Mouse (Mus musculus) myocyte (in vitro differentiated cells): Measurements from ENCODE around the gene Zdhhc1. TPM values are rescaled to one million over a fixed set of nuclear protein-coding genes. Genes with fewer than 3 reads are reported as not detected.

Source experiments
- H3K27me3 ChIP-seq: one replicate; pipeline ENCODE4 v1.6.1; 2011; ENCODE audit not compliant: control insufficient read depth, insufficient read depth, insufficient read length
- H3K36me3 ChIP-seq: one replicate; pipeline ENCODE4 v1.6.1; 2011; ENCODE audit not compliant: control insufficient read depth, insufficient read depth
- H3K4me2 ChIP-seq: one replicate; pipeline ENCODE4 v1.6.1; 2011; ENCODE audit warnings: low read depth, control low read depth
- H3K4me3 ChIP-seq: one replicate; pipeline ENCODE4 v1.5.1; 2011; ENCODE audit warnings: mild to moderate bottlenecking, control low read depth, moderate library complexity
- H3K79me2 ChIP-seq: one replicate; pipeline ENCODE4 v1.6.1; 2011; ENCODE audit not compliant: control insufficient read depth, insufficient read depth
- H3ac ChIP-seq: one replicate; pipeline ENCODE4 v1.6.1; 2011; ENCODE audit not compliant: control insufficient read depth, insufficient read length
- CEBPB ChIP-seq: IDR thresholded peaks from 2 replicates; pipeline ENCODE4 v1.6.1; 2011; ENCODE audit warnings: mild to moderate bottlenecking, moderate library complexity; ENCODE audit not compliant: poor library complexity, insufficient read depth, severe bottlenecking
- E2F4 ChIP-seq: IDR thresholded peaks from one replicate; pipeline ENCODE4 v1.6.1; 2011; ENCODE audit warnings: mild to moderate bottlenecking, control low read depth, moderate library complexity; ENCODE audit not compliant: insufficient read depth
- MAX ChIP-seq: IDR thresholded peaks from one replicate; pipeline ENCODE4 v1.6.1; 2011; ENCODE audit warnings: low read depth, mild to moderate bottlenecking, control low read depth
- MYOD1 ChIP-seq, 3 experiments: IDR thresholded peaks; one replicate each; pipeline ENCODE4 v1.6.1; 2011; ENCODE audit warnings: control low read depth in 2 of 3, low read depth in 2 of 3, mild to moderate bottlenecking in 2 of 3, moderate library complexity in 1 of 3; ENCODE audit not compliant: insufficient read length in 2 of 3, control insufficient read depth in 1 of 3
- MYOG ChIP-seq, 3 experiments: IDR thresholded peaks; one replicate each; pipeline ENCODE4 v1.6.1; 2011; ENCODE audit warnings: control low read depth in 2 of 3, low read depth in 2 of 3, mild to moderate bottlenecking in 2 of 3; ENCODE audit not compliant: insufficient read length in 2 of 3, control insufficient read depth in 1 of 3, insufficient read depth in 1 of 3
- POLR2A ChIP-seq: IDR thresholded peaks from one replicate; pipeline ENCODE4 v1.6.1; 2011; ENCODE audit warnings: low read depth, mild to moderate bottlenecking, control low read depth, moderate library complexity; ENCODE audit not compliant: insufficient read length
- POLR2AphosphoS2 ChIP-seq: IDR thresholded peaks from one replicate; pipeline ENCODE4 v1.6.1; 2011; ENCODE audit warnings: low read depth, control low read depth; ENCODE audit not compliant: insufficient read length
- REST ChIP-seq: IDR thresholded peaks from one replicate; pipeline ENCODE4 v1.6.1; 2011; ENCODE audit warnings: mild to moderate bottlenecking, control low read depth, moderate library complexity; ENCODE audit not compliant: insufficient read depth, insufficient read length
- SRF ChIP-seq: IDR thresholded peaks from one replicate; pipeline ENCODE4 v1.6.1; 2011; ENCODE audit warnings: low read depth; ENCODE audit not compliant: control insufficient read depth, insufficient read length
- TCF12 ChIP-seq: IDR thresholded peaks from one replicate; pipeline ENCODE4 v1.6.1; 2011; ENCODE audit warnings: mild to moderate bottlenecking, control low read depth; ENCODE audit not compliant: poor library complexity, insufficient read depth, severe bottlenecking
- TCF3 ChIP-seq: IDR thresholded peaks from one replicate; pipeline ENCODE4 v1.6.1; 2011; ENCODE audit warnings: low read depth, control low read depth; ENCODE audit not compliant: insufficient read length
- USF1 ChIP-seq: IDR thresholded peaks from one replicate; pipeline ENCODE4 v1.6.1; 2011; ENCODE audit warnings: low read depth, mild to moderate bottlenecking, control low read depth, moderate library complexity
- polyA plus RNA-seq: library from polyadenylated mRNA; unstranded; fragments of >200 nt; fragmentation: generic; extraction: Trizol; gene quantifications from one replicate; pipeline ENCODE4 v1.2.1, GENCODE M21; 2012; ENCODE audit warnings: missing spikeins

Gene Zdhhc1
- polyA plus RNA-seq, 1 experiment: 17.3 TPM

- TF ChIP-seq POLR2AphosphoS2 (no peak), MAX (no peak), REST (no peak), TCF3 (no peak), USF1 (no peak), TCF12 (no peak), CEBPB (no peak), MYOD1 (IDR thresholded peaks at IDR 0.05; ENCODE audit: control insufficient read depth in 1 of 3, insufficient read length in 2 of 3, low read depth in 2 of 3) (no peak)
- Histone ChIP-seq H3K79me2 (no peaks in the 10 kb centered on the region), H3K4me2 (no peak overlapping the region), H3K4me3 (no peak overlapping the region), H3K27me3 (peaks cover 17% of the 10 kb centered on the region), H3ac (no peak overlapping the region), H3K36me3 (no peaks in the 10 kb centered on the region)
These were observed 55.3 kb downstream of the Zdhhc1 start for GRCm38 (mm10) chr8:105441433-105441832.

GRCm38 (mm10) chr8:105438865-105439264, 57.8 kb downstream of the Zdhhc1 start:
- no peaks in the 10 kb centered on the region for H3K79me2 ChIP-seq
- H3K4me2 ChIP-seq: no peak overlapping the region
- no peak overlapping the region for H3ac ChIP-seq
- TF ChIP-seq SRF (no peak), MYOG (IDR thresholded peaks at IDR 0.05; ENCODE audit: control insufficient read depth in 1 of 3, insufficient read depth in 1 of 3, insufficient read length in 2 of 3, low read depth in 2 of 3) (no peak), POLR2AphosphoS2 (no peak), MAX (no peak), MYOD1 (IDR thresholded peaks at IDR 0.05; ENCODE audit: control insufficient read depth in 1 of 3, insufficient read length in 2 of 3, low read depth in 2 of 3) (no peak), REST (no peak), POLR2A (no peak), TCF12 (no peak), CEBPB (no peak), E2F4 (no peak), TCF3 (no peak), USF1 (no peak)
- peaks cover 8% of the 10 kb centered on the region for H3K27me3 ChIP-seq
- H3K36me3 ChIP-seq: no peaks in the 10 kb centered on the region
- H3K4me3 ChIP-seq: no peak overlapping the region

- H3K4me3 ChIP-seq: no peak overlapping the region
- no peaks in the 10 kb centered on the region for H3K36me3 ChIP-seq
- H3K79me2 ChIP-seq: no peaks in the 10 kb centered on the region
- no peak overlapping the region for H3ac ChIP-seq
- TF ChIP-seq MAX: no peak
- TF ChIP-seq POLR2AphosphoS2: no peak
- no peak for TF ChIP-seq TCF3
- TF ChIP-seq MYOG (IDR thresholded peaks at IDR 0.05; ENCODE audit: control insufficient read depth in 1 of 3, insufficient read depth in 1 of 3, insufficient read length in 2 of 3, low read depth in 2 of 3): no peak
- TF ChIP-seq E2F4: no peak
- no peak for TF ChIP-seq POLR2A
- TF ChIP-seq USF1: no peak
- no peak for TF ChIP-seq CEBPB
- no peak for TF ChIP-seq MYOD1 (IDR thresholded peaks at IDR 0.05; ENCODE audit: control insufficient read depth in 1 of 3, insufficient read length in 2 of 3, low read depth in 2 of 3)
- TF ChIP-seq TCF12: no peak
- TF ChIP-seq REST: no peak
- peaks cover 10% of the 10 kb centered on the region for H3K27me3 ChIP-seq
- H3K4me2 ChIP-seq: no peak overlapping the region
These were observed 59.5 kb downstream of the Zdhhc1 start for GRCm38 (mm10) chr8:105437078-105437748.

GRCm38 (mm10) chr8:105436218-105436617, 60.5 kb downstream of the Zdhhc1 start:
- Histone ChIP-seq H3K79me2 (no peaks in the 10 kb centered on the region), H3K36me3 (no peaks in the 10 kb centered on the region), H3K4me3 (no peak overlapping the region), H3ac (no peak overlapping the region), H3K27me3 (peaks cover 10% of the 10 kb centered on the region), H3K4me2 (no peak overlapping the region)
- TF ChIP-seq POLR2AphosphoS2 (no peak), TCF12 (no peak), MAX (no peak), SRF (no peak), CEBPB (no peak), TCF3 (no peak), USF1 (no peak), MYOG (IDR thresholded peaks at IDR 0.05; ENCODE audit: control insufficient read depth in 1 of 3, insufficient read depth in 1 of 3, insufficient read length in 2 of 3, low read depth in 2 of 3) (no peak), MYOD1 (IDR thresholded peaks at IDR 0.05; ENCODE audit: control insufficient read depth in 1 of 3, insufficient read length in 2 of 3, low read depth in 2 of 3) (no peak), REST (no peak), POLR2A (no peak)

- no peaks in the 10 kb centered on the region for H3K79me2 ChIP-seq
- peaks cover 21% of the 10 kb centered on the region for H3K27me3 ChIP-seq
- no peak overlapping the region for H3K4me2 ChIP-seq
- H3ac ChIP-seq: no peak overlapping the region
- H3K36me3 ChIP-seq: no peaks in the 10 kb centered on the region
- no peak overlapping the region for H3K4me3 ChIP-seq
- TF ChIP-seq E2F4 (no peak), POLR2A (no peak), MYOD1 (IDR thresholded peaks at IDR 0.05; ENCODE audit: control insufficient read depth in 1 of 3, insufficient read length in 2 of 3, low read depth in 2 of 3) (no peak), CEBPB (no peak), REST (no peak), MAX (no peak), SRF (no peak), POLR2AphosphoS2 (no peak), TCF12 (no peak), MYOG (IDR thresholded peaks at IDR 0.05; ENCODE audit: control insufficient read depth in 1 of 3, insufficient read depth in 1 of 3, insufficient read length in 2 of 3, low read depth in 2 of 3) (no peak), TCF3 (no peak), USF1 (no peak)
These were observed 62.6 kb downstream of the Zdhhc1 start for GRCm38 (mm10) chr8:105434136-105434535.
